Mouse (Mus musculus): ENCODE data around the gene Btbd19. TPM values are rescaled to one million over a fixed set of nuclear protein-coding genes. Genes with fewer than 3 reads are reported as not detected.

The Btbd19 gene
- polyA plus RNA-seq, 1 experiment, result 21.9 TPM

DNA sequence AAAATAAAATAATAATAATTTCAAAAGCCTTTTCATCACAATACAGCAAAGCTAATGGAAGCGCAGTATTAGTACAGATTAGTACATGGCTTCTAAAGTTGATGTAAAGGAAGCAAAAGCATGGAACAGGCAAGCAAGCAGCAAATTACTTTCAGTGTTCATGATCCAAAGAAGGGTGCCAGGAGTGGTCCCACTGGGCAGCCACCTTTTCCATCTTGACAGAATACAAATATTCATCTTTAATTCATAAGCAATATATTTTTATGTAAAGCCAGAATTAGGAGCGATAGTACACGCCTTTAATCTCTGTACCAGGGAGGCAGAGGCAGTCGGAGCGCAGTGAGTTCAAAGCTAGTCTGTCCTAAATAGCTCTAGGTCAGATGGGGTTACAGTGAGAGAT lies 5.9 kb downstream of the Btbd19 start:
- DNase-seq (ENCODE audit: extremely low spot score in 1 of 2, low spot score in 1 of 2), result no peak

DNA sequence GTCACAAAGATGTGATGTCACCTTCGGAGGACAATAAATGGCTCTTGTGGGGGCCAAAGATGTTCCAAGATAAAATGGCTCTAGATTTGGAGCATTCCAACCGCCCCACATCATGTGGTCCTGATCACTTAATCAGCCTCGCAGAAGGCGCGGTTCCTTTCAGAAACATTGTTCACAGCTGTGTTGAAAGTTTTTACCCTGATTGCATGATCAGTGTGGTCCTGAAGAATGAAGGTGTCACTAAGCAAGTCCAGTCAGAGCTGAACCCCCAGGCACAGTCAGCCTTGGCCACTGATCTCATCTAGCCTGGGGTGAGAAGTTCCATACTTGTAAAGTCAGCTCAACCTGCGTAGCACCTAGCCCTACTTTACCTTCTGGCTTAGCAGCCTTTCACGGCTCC lies 7.6 kb downstream of the Btbd19 start:
- no peak for DNase-seq (ENCODE audit: extremely low spot score in 1 of 2, low spot score in 1 of 2)

DNA sequence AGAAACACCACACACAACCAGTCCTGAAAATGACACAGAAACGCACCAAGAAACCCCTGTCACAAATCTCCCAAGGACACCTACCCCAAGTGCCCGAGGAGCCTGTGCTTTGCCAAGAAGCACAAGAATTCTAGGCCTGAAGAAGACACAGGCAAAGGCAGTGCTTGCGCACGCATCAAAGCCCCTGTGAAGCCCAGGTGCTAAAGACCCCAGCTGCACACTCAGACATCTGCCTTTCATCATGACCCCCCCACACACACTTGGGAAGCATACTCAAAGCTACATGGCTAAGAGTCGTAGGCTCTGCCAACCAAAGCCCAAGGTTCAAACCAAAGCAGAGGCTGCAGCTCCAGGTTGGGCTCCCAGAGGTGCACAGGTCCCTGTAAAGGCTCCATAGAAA lies 9.9 kb downstream of the Btbd19 start:
- DNase-seq (ENCODE audit: extremely low spot score in 1 of 2, low spot score in 1 of 2), result no peak

DNA sequence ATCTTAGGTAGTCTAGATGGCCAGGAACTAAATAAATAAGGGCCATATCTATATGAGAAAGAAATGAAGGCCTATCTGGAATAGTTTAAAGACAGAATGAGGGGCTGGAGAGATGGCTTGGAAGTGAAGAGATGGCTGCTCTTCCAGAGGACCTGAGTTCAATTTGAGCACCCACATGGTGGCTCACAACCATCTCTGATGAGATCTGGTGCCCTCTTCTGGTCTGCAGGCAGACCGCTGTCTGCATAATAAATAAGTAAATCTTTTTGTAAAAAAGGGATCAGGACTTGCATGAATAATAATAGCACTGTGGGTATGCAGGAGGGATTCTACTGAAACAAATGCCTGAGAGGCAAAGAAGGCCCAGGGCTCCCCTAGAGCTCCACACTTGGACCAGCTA lies 12.3 kb downstream of the Btbd19 start:
- DNase-seq (ENCODE audit: extremely low spot score in 1 of 2, low spot score in 1 of 2), result no peak

DNA sequence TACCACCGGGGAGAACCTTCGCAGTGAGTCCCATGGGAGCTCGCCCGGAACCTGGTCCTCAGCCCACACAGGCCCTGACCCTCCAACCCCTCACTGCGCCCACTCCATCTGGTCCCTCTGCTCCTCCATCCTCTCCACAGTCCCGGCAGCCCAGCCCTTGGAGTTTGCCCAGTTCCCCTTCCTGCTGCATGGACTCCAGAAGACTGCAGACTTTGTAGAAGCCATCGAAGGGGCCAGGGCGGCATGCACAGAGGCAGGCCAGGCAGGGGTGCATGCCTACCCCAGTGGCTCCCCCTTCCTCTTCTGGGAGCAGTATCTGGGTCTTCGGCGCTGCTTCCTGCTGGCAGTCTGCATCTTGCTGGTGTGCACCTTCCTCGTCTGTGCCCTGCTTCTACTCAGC lies 14.5 kb downstream of the Btbd19 start:
- DNase-seq (ENCODE audit: extremely low spot score in 1 of 2, low spot score in 1 of 2), result no peak

DNA sequence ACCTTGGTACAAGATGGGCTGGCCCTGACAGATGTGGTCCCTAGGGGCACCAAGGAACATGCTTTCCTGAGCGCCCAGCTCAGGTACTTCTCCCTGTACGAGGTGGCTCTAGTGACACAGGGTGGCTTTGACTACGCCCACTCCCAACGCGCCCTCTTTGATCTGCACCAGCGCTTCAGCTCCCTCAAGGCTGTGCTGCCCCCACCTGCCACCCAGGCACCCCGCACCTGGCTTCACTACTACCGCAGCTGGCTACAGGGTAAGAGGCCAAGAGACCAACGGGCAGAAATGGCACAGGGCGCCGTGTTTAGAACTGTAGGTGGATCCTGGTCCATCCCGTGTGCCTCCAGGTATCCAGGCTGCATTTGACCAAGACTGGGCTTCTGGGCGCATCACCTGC lies 15.3 kb downstream of the Btbd19 start:
- no peak for DNase-seq (ENCODE audit: extremely low spot score in 1 of 2, low spot score in 1 of 2)

DNA sequence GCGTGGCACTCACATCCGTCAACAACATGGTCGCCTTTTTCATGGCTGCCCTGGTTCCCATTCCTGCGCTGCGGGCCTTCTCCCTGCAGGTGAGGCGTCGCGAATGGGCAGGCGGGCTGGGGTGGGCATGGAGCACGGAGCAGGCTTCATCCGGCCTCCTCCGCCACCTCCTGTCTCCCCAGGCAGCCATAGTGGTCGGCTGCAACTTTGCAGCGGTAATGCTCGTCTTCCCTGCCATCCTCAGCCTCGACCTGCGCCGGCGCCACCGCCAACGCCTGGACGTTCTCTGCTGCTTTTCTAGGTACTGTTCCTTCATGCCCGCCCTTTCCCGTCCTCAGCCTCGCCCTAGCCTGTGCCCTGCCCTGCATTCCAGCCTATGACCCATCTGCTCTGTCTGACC lies 16.2 kb downstream of the Btbd19 start:
- DNase-seq (ENCODE audit: extremely low spot score in 1 of 2, low spot score in 1 of 2), result no peak

DNA sequence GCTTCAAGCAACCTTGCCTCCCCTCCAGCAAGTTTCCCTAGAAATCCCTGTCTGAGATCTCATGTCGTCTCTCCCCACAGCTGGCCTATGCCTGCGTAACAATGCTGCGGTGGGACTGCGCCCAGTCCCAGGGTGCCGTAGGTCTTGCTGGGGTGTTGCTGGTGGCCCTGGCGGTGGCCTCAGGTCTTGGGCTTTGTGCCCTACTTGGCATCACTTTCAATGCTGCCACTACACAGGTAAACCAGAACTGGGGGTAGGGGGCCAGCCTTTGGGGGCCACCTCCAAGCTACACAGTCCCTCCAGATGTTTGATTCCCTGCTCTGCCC lies 17.0 kb downstream of the Btbd19 start:
- no peak for DNase-seq (ENCODE audit: extremely low spot score in 1 of 2, low spot score in 1 of 2)

DNA sequence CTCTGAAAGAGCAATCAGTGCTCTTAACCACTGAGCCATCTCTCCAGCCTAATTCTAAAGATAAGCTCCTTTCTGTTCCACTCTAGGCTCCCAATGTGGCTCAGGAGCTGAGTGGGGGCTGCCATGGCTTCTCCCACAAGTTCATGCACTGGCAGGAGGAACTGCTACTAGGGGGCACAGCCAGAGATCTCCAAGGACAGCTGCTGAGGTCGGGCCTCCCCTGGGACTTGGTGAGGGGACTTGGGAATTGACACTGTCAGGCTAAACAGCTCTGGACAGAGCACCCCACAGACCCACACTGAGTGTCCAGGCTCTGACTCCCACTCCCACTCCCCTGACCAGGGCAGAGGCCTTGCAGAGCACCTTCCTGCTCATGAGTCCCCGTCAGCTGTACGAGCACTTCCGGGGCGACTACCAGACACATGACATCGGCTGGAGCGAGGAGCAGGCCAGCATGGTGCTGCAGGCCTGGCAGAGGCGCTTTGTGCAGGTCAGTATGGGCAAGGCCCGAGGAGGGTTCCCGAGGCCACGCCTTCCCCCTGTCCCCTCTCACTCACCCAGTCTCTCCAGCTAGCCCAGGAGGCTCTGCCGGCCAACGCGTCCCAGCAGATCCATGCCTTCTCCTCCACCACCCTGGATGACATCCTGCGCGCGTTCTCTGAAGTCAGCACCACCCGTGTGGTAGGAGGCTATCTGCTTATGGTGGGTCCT lies 17.6 kb downstream of the Btbd19 start:
- no peak for DNase-seq (ENCODE audit: extremely low spot score in 1 of 2, low spot score in 1 of 2)

DNA sequence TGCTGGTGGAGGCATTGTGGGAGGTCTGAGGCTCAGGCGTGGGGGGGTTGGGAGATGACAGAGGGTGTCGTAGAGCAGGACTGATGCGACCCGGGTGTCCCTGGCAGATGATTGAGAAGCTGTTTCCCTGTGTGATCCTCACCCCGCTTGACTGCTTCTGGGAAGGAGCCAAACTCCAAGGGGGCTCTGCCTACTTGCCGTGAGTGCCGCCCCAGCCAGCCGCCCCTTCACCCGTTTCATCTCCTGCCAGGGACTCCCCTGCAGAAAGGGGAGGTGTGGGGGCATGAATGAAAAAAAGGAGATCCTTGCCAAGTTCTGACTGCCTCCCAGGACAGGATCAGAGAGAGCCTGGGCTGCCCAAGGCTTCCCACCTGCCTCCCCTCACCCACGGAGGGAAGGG lies 20.4 kb downstream of the Btbd19 start:
- no peak for DNase-seq (ENCODE audit: extremely low spot score in 1 of 2, low spot score in 1 of 2)

DNA sequence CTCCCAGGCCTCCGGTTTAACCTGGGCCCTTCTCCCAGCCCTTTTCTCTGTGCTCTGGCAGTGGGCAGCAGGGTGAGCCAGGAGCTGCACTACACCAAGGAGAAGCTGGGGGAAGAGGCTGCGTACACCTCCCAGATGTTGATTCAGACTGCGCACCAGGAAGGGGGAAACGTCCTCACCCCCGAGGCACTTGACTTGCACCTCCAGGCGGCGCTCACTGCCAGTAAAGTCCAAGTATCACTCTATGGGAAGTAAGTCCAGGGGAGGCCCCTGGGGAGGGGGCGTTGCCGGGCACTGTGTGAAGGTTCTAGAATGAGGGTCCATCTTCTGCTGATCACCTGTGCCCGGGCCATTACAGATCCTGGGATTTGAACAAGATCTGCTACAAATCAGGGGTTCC lies 20.9 kb downstream of the Btbd19 start:
- DNase-seq (ENCODE audit: extremely low spot score in 1 of 2, low spot score in 1 of 2), result no peak

DNA sequence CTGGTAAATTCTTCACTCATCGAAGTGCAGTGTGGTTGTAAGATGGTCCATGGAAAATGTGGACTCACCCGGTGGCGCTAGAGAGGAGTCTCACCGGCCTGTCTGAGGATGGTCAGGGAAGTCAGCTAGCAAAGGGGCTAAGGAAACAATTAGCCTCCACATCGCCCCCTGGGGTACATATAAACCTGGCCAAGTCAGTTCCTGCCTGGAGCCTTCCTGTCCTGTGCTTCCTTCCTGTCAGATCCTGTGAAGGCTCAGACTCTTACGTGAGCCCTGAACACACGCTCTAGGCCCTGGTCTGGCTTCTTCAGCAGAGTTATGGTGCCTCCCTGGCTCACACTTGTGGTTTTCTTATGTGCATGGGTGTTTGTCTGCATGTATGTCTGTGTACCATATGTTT lies 24.3 kb downstream of the Btbd19 start:
- DNase-seq (ENCODE audit: extremely low spot score in 1 of 2, low spot score in 1 of 2), result no peak

DNA sequence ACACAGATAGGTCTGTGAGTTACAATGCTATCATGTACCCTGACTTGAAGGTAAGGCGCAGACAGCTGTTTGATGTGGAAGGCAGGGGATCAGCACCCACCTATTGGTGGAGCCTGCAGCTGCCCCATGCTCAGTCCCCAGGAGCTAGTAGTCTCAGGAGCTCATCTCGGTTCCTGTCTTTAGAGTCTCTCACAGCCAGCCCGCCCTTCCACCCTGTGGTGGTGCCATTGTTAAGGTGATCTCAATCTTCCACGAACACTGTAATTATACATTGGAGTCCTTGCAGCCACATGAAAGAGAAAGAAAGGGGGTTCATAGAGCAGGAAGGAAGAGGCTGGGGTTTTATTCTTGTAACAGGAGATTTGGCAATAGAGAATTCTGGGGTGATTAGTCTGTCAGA lies 25.5 kb downstream of the Btbd19 start:
- DNase-seq (ENCODE audit: extremely low spot score in 1 of 2, low spot score in 1 of 2), result no peak

DNA sequence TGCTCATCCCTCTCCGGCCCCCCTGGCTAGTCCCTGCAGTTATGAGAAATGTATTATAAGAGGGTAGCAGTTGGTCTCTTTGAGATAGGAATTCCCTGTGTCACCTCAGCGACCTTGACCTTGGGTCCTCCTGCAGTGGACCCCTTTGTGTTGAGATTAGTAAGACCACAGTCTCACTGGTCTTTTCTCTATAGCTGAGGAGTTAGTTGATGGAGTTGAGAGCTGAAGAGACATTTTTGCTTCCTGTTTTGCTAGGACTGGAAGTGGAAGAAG lies 26.8 kb downstream of the Btbd19 start:
- DNase-seq (ENCODE audit: extremely low spot score in 1 of 2, low spot score in 1 of 2), result no peak

DNA sequence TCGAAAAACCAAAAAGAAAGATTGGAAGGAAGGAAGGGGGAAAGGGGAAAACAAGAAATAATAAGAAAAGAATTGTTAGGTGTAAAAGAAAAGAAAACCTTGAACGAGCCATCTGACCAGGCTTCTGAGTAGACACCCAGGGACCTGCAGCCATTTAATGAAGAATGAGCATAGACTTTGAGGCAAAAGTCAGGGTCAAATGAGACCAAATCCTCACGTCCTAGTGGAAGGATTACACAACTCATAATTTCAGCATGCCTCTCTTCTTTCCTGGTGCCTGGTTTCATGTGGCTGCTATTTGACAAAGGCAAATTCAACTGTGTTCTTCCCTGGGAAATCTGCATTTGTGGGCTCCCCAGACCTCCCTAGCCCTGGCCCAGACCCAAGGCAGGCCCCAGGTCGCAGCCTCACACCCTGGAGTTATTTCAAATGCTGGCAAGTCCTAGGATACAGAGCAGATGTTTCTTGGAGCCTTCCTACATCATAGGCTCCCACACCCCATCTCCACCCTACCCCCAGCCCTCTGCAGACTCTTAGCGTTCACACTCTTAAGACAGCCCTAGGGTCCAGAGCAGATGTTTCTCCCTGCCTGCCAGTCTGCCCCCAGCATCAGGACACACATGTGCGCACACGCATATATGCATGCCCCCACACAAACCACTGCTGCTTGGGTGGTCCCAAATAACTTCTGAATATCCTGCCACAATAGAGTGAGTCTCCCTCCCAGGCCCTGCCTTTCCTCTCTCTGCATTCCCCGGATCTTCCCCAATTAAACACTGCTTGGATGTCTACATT lies 27.4 kb downstream of the Btbd19 start:
- no peak for DNase-seq (ENCODE audit: extremely low spot score in 1 of 2, low spot score in 1 of 2)

DNA sequence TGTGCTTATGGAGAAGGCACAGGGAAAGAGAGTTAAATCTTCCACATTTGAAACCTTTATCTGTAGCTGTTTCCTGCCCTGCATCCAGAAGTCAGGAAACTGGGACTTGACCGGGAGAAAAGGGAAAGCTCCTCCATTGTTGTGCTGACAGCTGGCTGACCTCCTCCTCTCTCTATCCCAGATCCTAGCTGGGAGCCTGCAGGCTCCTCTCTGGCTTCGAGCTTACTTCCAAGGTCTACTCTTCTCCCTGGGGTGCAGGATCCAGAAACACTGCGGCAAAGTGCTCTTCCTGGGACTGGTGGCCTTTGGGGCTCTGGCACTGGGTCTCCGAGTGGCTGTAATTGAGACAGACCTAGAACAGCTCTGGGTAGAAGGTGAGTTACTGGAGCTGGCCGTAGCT lies 28.9 kb downstream of the Btbd19 start:
- no peak for DNase-seq (ENCODE audit: extremely low spot score in 1 of 2, low spot score in 1 of 2)

DNA sequence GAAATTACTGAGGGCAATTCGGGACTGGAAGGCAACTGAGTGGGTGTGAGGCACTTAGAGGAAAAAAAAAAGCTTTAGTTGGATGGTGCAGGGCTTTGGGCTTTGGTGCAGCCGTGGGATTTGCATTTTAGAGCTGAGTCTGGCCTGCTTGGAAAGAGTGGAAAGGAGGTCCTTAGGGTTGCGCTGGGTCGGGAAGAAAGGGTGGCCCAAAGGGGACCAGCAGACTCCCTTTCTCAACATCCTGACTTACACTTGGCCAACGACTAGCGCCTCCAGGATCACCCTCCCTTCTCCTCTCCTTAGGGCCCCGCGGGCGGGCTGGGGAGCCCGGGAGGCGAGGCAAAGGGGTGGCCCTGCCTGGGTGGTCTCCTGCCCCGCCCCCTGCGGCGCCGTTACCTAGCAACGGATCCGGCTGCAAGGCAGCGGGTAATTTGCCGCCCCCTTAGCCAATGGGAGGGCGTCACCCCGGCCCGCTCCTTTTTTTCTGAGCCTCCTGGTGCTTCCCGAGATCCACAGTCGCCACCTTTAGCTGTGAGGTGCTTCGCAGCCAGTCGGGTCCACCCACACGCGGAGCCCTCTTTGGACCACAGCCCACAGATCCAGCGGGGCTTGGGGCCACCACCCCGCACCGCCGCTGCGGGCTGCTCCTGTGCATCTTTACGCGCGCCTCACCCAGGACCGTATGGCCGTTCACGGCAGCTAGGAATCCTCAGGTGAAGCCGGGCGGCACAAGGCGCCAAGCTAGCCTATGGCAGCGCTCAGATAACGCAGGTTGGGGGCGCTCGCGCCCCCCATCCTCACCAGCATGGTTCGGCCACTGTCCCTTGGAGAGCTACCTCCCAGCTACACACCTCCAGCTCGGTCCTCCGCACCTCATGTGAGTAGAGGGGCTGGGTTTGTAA lies 29.7 kb downstream of the Btbd19 start, which contains the start of gene Ptch2:
Ptch2 (plus strand) TSS at position 525 of the 902 bp plus-strand sequence.
- DNase-seq (ENCODE audit: extremely low spot score in 1 of 2, low spot score in 1 of 2), result peak in 1 of 2 experiments; percentile 32

DNA sequence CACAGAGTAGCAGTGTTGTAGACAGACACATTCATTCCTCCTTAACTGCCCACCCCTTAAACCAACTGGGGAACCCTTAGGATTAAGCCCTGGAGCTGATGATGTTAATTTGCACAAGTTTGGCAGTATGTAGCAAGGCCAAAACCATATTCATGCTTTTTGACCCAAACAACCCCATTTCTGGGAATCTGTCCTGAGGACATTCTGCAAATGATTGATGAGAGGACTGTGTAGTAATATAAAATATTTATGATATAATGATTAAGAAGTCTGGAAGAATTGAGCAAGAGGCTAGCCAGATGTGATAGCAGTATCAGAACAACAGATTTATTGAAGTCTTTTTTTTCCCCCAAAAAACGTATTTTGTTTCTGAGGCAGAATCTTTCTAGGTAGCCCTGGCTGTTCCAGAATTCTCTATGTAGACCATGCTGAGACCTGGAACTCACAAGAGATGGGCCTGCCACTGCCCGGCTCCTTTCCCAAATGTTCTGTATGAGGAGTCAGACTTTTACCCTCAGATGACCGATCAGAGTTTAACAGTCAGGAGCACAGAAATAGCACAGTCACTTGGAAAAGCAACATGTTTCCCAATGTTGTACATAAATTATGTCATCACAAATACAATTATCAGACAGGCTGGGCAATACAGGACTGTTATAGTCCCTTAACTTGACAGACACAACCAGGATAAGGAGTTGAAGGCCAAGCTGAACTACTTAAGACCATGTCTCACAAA lies 30.7 kb downstream of the Btbd19 start:
- no peak for DNase-seq (ENCODE audit: extremely low spot score in 1 of 2, low spot score in 1 of 2)

DNA sequence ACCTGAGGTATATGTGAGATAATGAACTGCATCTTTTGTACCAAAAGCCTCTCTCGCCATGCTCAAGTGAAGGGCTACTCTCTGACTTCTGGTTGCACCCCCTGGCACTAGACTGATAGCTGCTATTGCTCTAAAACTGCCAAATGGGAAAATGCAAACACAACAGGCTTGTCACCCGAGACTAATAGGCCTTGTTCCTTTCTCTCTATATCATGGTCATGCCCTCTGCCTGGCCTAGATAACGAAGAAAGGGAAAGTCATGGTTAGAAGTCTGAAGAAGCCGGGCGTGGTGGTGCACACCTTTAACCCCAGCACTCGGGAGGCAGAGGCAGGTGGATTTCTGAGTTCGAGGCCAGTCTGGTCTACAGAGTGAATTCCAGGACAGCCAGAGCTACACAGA lies 34.9 kb downstream of the Btbd19 start:
- DNase-seq (ENCODE audit: extremely low spot score in 1 of 2, low spot score in 1 of 2), result no peak

DNA sequence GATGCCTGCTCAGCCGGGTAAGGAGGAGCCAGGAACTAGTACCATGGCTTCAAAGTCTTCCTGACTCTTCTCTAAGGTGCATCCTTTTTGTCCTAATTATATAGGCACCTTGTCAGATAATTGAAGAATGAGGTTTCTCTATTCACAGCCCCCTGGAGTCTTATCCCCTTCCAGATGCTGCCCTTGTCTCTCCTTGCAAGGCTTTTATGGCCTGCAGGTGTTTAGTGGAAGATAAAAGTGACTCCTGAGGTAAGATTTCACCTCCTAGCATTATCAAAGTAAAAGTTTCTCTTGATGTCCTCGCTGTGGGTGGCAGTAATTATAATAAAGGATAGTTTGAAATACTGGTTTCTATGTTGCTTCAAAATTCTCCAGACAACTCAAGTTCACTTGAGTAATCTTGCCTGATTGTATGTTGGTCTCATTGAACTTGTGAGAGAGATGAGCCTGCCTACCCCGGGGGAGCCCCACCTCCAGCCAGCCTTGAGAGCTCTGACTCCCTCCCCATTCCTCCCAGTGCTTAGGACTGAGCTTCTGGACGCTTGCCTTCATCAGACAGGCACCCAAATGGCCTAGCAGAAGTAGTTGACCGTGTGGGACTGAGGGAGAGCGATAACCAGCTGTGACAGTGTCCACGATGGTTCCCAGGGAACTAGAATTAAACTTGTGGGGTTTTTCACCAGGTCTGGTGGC lies 37.4 kb downstream of the Btbd19 start:
- no peak for DNase-seq (ENCODE audit: extremely low spot score in 1 of 2, low spot score in 1 of 2)
